Mouse (Mus musculus) bone marrow macrophage, adult 2 months (primary cell): ENCODE measurements around the gene Alk.

Experiments used
- CTCF ChIP-seq: IDR thresholded peaks from 2 replicates; pipeline ENCODE4 v1.5.1; 2012; ENCODE audit warnings: low read depth, mild to moderate bottlenecking, low read length, moderate library complexity
- POLR2A ChIP-seq: IDR thresholded peaks from 2 replicates; pipeline ENCODE4 v1.6.1; 2012; ENCODE audit warnings: mild to moderate bottlenecking, low read depth, low read length, borderline replicate concordance

DNA sequence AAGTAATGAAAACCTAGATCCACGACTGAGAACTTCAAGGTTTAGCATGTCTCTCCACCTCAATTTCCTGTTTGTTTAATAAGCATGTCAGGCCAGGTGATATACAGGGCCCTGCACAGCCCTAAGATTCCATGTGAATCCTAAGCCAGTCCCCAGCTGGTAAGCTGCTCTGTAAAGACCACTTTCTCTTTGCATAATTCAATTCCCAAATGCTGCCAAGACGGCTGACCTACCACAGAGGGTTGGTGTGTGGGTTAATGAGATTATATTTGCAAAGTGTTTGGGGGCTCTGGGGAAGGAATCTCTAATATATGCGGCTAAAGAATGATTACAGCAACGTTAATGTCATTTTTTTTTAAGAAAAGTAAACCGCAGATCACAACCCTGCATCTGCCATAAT, 130.3 kb downstream of the Alk start:
- TF ChIP-seq CTCF, result no peak
- TF ChIP-seq POLR2A, result no peak
